Mouse (Mus musculus): ENCODE results near the gene Arhgap32. TPM values are rescaled to one million over a fixed set of nuclear protein-coding genes. Genes with fewer than 3 reads are reported as not detected.
"Not testable (repeated sequence)": the region's sequence is repeated elsewhere in the genome, so short reads cannot be mapped to it uniquely, and the experiment has no call there.

Gene Arhgap32
- total RNA-seq (2021) = 100 to 1,000 TPM; 233 to 240 TPM
- long read RNA-seq, partial matches to known transcripts = 1 of 7 reads
- long read RNA-seq, other reads (novel, unspliced or antisense) = 6 of 7 reads

- DNase-seq (ENCODE audit: low spot score in 2 of 2) = no peak
Observed at GRCm38 (mm10) chr9:32115786-32116185, at the start of gene Arhgap32. Arhgap32 (plus strand) TSS chr9:32116136.

GRCm38 (mm10) chr9:32072778-32073177, 43.2 kb upstream of the Arhgap32 start:
- no peak for DNase-seq (ENCODE audit: low spot score in 2 of 2)

- DNase-seq (ENCODE audit: low spot score in 2 of 2) = no peak
Observed at GRCm38 (mm10) chr9:32088106-32088776, 27.7 kb upstream of the Arhgap32 start.

- no peak for DNase-seq (ENCODE audit: low spot score in 2 of 2)
Observed at GRCm38 (mm10) chr9:32088882-32089281, 27.1 kb upstream of the Arhgap32 start.

GRCm38 (mm10) chr9:32093456-32093855, 22.5 kb upstream of the Arhgap32 start:
- no peak for DNase-seq (ENCODE audit: low spot score in 2 of 2)

GRCm38 (mm10) chr9:32094351-32095120, 21.4 kb upstream of the Arhgap32 start:
- no peak for DNase-seq (ENCODE audit: low spot score in 2 of 2)

GRCm38 (mm10) chr9:32095511-32095910, 20.4 kb upstream of the Arhgap32 start:
- DNase-seq (ENCODE audit: low spot score in 2 of 2) = no peak

- no peak for DNase-seq (ENCODE audit: low spot score in 2 of 2)
Observed at GRCm38 (mm10) chr9:32096541-32096940, 19.4 kb upstream of the Arhgap32 start.

- DNase-seq (ENCODE audit: low spot score in 2 of 2) = no peak
Observed at GRCm38 (mm10) chr9:32097123-32097522, 18.8 kb upstream of the Arhgap32 start.

GRCm38 (mm10) chr9:32098425-32099155, 17.3 kb upstream of the Arhgap32 start:
- no peak for DNase-seq (ENCODE audit: low spot score in 2 of 2)

- no peak for DNase-seq (ENCODE audit: low spot score in 2 of 2)
Observed at GRCm38 (mm10) chr9:32100561-32100960, 15.4 kb upstream of the Arhgap32 start.

- no peak for DNase-seq (ENCODE audit: low spot score in 2 of 2)
Observed at GRCm38 (mm10) chr9:32101488-32101887, 14.4 kb upstream of the Arhgap32 start.

- no peak for DNase-seq (ENCODE audit: low spot score in 2 of 2)
Observed at GRCm38 (mm10) chr9:32104670-32105069, 11.3 kb upstream of the Arhgap32 start.

- DNase-seq (ENCODE audit: low spot score in 2 of 2) = no peak
Observed at GRCm38 (mm10) chr9:32110376-32110775, 5.6 kb upstream of the Arhgap32 start.

- DNase-seq (ENCODE audit: low spot score in 2 of 2) = no peak
Observed at GRCm38 (mm10) chr9:32116272-32116671, 336 bp downstream of the Arhgap32 start.

GRCm38 (mm10) chr9:32117876-32118275, 1.9 kb downstream of the Arhgap32 start:
- peak; percentile 54 to 71 for DNase-seq (ENCODE audit: low spot score in 2 of 2)

GRCm38 (mm10) chr9:32118433-32118832, 2.5 kb downstream of the Arhgap32 start:
- DNase-seq (ENCODE audit: low spot score in 2 of 2) = no peak

- no peak for DNase-seq (ENCODE audit: low spot score in 2 of 2)
Observed at GRCm38 (mm10) chr9:32119586-32119985, 3.6 kb downstream of the Arhgap32 start.

GRCm38 (mm10) chr9:32120162-32120561, 4.2 kb downstream of the Arhgap32 start:
- no peak for DNase-seq (ENCODE audit: low spot score in 2 of 2)

- DNase-seq (ENCODE audit: low spot score in 2 of 2) = not testable (repeated sequence)
Observed at GRCm38 (mm10) chr9:32121271-32121670, 5.3 kb downstream of the Arhgap32 start.

GRCm38 (mm10) chr9:32136195-32136594, 20.3 kb downstream of the Arhgap32 start:
- DNase-seq (ENCODE audit: low spot score in 2 of 2) = no peak
